Comparison of ENCODE assay signal across 18 mouse cellular contexts in genomic region chr10:30608109-30608508, GRCm38 (mm10).
"Had no signal": no experiment of that assay in that cellular context is flagged by ENCODE, and none has a peak within 500 bp of the region (broad histone marks: within the 10 kb centered on the region; RNA-seq: fewer than 3 reads in every experiment).

No protein-coding gene starts in this region.

- H3K9me3 ChIP-seq: lung, embryonic 15.5 days; megakaryocyte, embryonic 14.5 days; midbrain, embryonic 13.5 days; midbrain, embryonic 15.5 days; neural tube, embryonic 12.5 days; stomach, embryonic 15.5 days had no signal

- H3K4me1 ChIP-seq: lung, embryonic 15.5 days; megakaryocyte, embryonic 14.5 days; midbrain, embryonic 13.5 days; midbrain, embryonic 15.5 days; neural tube, embryonic 12.5 days; stomach, embryonic 15.5 days had no signal

- H3K27ac ChIP-seq: lung, embryonic 15.5 days; macrophage; midbrain, embryonic 13.5 days; midbrain, embryonic 15.5 days; neural tube, embryonic 12.5 days; stomach, embryonic 15.5 days; stomach, postnatal 0 days had no signal

- H3K9ac ChIP-seq: liver, postnatal 0 days; lung, embryonic 15.5 days; midbrain, embryonic 13.5 days; midbrain, embryonic 15.5 days; neural tube, embryonic 12.5 days; stomach, embryonic 15.5 days had no signal

- H3K27me3 ChIP-seq: lung, embryonic 15.5 days; megakaryocyte, embryonic 14.5 days; midbrain, embryonic 13.5 days; midbrain, embryonic 15.5 days; neural tube, embryonic 12.5 days; stomach, embryonic 15.5 days had no signal

- DNase-seq: liver, postnatal 0 days; lung, adult 2 months; lung, postnatal 14 days; lung, postnatal 36 days; right cerebral cortex, postnatal 14 days; thymus, adult 2 months; thymus, postnatal 25 days; thymus, postnatal 4 days had no signal

- H3K4me2 ChIP-seq: lung, embryonic 15.5 days; midbrain, embryonic 11.5 days; midbrain, embryonic 13.5 days; midbrain, embryonic 15.5 days; neural tube, embryonic 12.5 days; stomach, embryonic 15.5 days had no signal

- H3K36me3 ChIP-seq: neural tube, embryonic 12.5 days; stomach, embryonic 15.5 days had no signal

- ATAC-seq: liver, postnatal 0 days; lung, postnatal 0 days; midbrain, embryonic 13.5 days; midbrain, embryonic 15.5 days had no signal

- H3K4me3 ChIP-seq: lung, embryonic 15.5 days; megakaryocyte, embryonic 14.5 days; midbrain, embryonic 13.5 days; midbrain, embryonic 15.5 days; neural tube, embryonic 12.5 days; stomach, embryonic 15.5 days had no signal
